Mouse (Mus musculus) C2C12 (cell line): ENCODE results near the gene Tab1.

Experiments used
- CEBPB ChIP-seq: IDR thresholded peaks from one replicate; pipeline ENCODE4 v1.6.1; 2011; ENCODE audit warnings: low read depth, mild to moderate bottlenecking, control low read depth, moderate library complexity
- CTCF ChIP-seq: IDR thresholded peaks from one replicate; pipeline ENCODE4 v1.5.1; 2011; ENCODE audit not compliant: control insufficient read depth, insufficient read depth, insufficient read length
- FOSL1 ChIP-seq: IDR thresholded peaks from one replicate; pipeline ENCODE4 v1.8.0; 2011; ENCODE audit warnings: mild to moderate bottlenecking, low read length; ENCODE audit not compliant: poor library complexity, insufficient read depth, severe bottlenecking
- MAX ChIP-seq: IDR thresholded peaks from one replicate; pipeline ENCODE4 v1.6.1; 2011; ENCODE audit warnings: mild to moderate bottlenecking, control low read depth
- MYOG ChIP-seq: IDR thresholded peaks from one replicate; pipeline ENCODE4 v1.6.1; 2011; ENCODE audit not compliant: control insufficient read depth, insufficient read length; ENCODE audit errors: extremely low read depth
- USF1 ChIP-seq: IDR thresholded peaks from one replicate; pipeline ENCODE4 v1.6.1; 2011; ENCODE audit warnings: low read depth, mild to moderate bottlenecking, control low read depth, moderate library complexity

DNA sequence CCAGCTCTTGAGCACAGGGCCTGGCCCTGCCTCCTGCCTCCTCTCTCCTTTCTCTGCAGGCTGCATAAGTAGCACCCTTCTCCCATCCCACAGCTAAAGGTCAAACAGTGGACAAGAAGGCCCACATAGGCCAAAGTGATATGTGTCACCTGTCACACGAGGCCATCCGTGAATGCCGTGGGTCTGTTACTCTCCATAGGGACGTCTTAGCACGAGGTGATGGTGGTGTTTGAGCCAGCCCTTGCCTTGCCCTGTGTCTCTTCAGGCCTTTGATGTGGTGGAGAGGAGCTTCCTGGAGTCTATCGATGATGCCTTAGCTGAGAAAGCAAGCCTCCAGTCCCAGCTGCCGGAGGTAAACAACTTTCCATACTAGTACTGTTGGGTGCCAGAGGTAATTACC is 16.6 kb downstream of the Tab1 start:
- TF ChIP-seq CTCF (no peak), MAX (no peak), CEBPB (no peak), USF1 (no peak), FOSL1 (no peak), MYOG (no peak)
